Mouse (Mus musculus): ENCODE measurements at regions not wholly inside any gene's neighbourhood (a gene's known extent, or its start where the extent isn't known, plus 50 kb on each side); places are given as distances from the start of the nearest gene placed in this dataset.

GRCm38 (mm10) chr17:94553400-94553799 lies 196.4 kb downstream of the Mettl4 start:
- H3K4me3 ChIP-seq (replicated peaks; ENCODE audit: low read length), result no peak overlapping the region
- H3K4me1 ChIP-seq (replicated peaks; ENCODE audit: low read depth, low read length), result no peaks in the 10 kb centered on the region
- TF ChIP-seq CTCF (conservative IDR thresholded peaks at IDR 0.05; ENCODE audit: low read length), result peak; percentile 46; the same call in 1 of the 2 replicates
- TF ChIP-seq NANOG (IDR thresholded peaks at IDR 0.05; ENCODE audit: borderline replicate concordance, low read length), result no peak
- H3K9me3 ChIP-seq (ENCODE audit: low read length), result no peaks in the 10 kb centered on the region
- H3K27me3 ChIP-seq (ENCODE audit: insufficient read depth, low read length), result no peaks in the 10 kb centered on the region
- H3K36me3 ChIP-seq (ENCODE audit: insufficient read depth, low read length), result no peaks in the 10 kb centered on the region

- Histone ChIP-seq H3K4me3 (replicated peaks; ENCODE audit: low read length) (no peak overlapping the region), H3K9me3 (ENCODE audit: low read length) (peaks cover 24% of the 10 kb centered on the region), H3K27me3 (ENCODE audit: insufficient read depth, low read length) (no peaks in the 10 kb centered on the region), H3K4me1 (replicated peaks; ENCODE audit: low read depth, low read length) (no peaks in the 10 kb centered on the region), H3K36me3 (ENCODE audit: insufficient read depth, low read length) (no peaks in the 10 kb centered on the region)
- no peak for TF ChIP-seq POU5F1 (IDR thresholded peaks at IDR 0.05; ENCODE audit: borderline replicate concordance, low read length)
- no peak for TF ChIP-seq NANOG (IDR thresholded peaks at IDR 0.05; ENCODE audit: borderline replicate concordance, low read length)
- TF ChIP-seq CTCF (conservative IDR thresholded peaks at IDR 0.05; ENCODE audit: low read length), result no peak
Observed at GRCm38 (mm10) chr17:94528765-94529164, 221.1 kb downstream of the Mettl4 start.

Data from E14TG2a.4 (cell line).